Mouse (Mus musculus) lung, postnatal 0 days (tissue): ENCODE measurements at regions not wholly inside any gene's neighbourhood (a gene's known extent, or its start where the extent isn't known, plus 50 kb on each side); places are given as distances from the start of the nearest gene placed in this dataset.

Source experiments
- ATAC-seq: fragments of 200-750 bp; cut with Nextera tagmentation; 2 replicates; pipeline ENCODE4 v1.8.0; 2017; ENCODE audit warnings: moderate library complexity
- DNase-seq: peaks from one replicate; pipeline ENCODE4 v3.0.0-alpha.2; 2016; ENCODE audit warnings: low spot score
- H3K27ac ChIP-seq: fragments of 300-500 bp; sonication (generic); 2 replicates; pipeline ENCODE4 v1.5.1; 2014; ENCODE audit warnings: antibody characterized with exemption, mild to moderate bottlenecking, low read length, mixed read lengths
- H3K27me3 ChIP-seq: fragments of 300-500 bp; sonication (generic); replicated peaks from 2 replicates; pipeline ENCODE4 v1.6.1; 2014; ENCODE audit warnings: low read length, mixed read lengths; ENCODE audit not compliant: insufficient read depth
- H3K36me3 ChIP-seq: fragments of 300-500 bp; sonication (generic); 2 replicates; pipeline ENCODE4 v1.6.1; 2014; ENCODE audit warnings: low read length, mixed read lengths; ENCODE audit not compliant: insufficient read depth
- H3K4me1 ChIP-seq: fragments of 300-500 bp; sonication (generic); 2 replicates; pipeline ENCODE4 v1.6.1; 2014; ENCODE audit warnings: antibody characterized with exemption, low read depth, low read length, mixed read lengths; ENCODE audit not compliant: insufficient read depth
- H3K4me2 ChIP-seq: fragments of 300-500 bp; sonication (generic); replicated peaks from 2 replicates; pipeline ENCODE4 v1.6.1; 2014; ENCODE audit warnings: low read depth, mild to moderate bottlenecking, low read length, moderate library complexity, mixed read lengths
- H3K4me3 ChIP-seq: fragments of 300-500 bp; sonication (generic); 2 replicates; pipeline ENCODE4 v1.5.1; 2014; ENCODE audit warnings: low read depth, low read length
- H3K9ac ChIP-seq: fragments of 300-500 bp; sonication (generic); replicated peaks from 2 replicates; pipeline ENCODE4 v1.6.1; 2014; ENCODE audit warnings: low read depth, mild to moderate bottlenecking
- H3K9me3 ChIP-seq: fragments of 300-500 bp; sonication (generic); 2 replicates; pipeline ENCODE4 v1.6.1; 2016; ENCODE audit warnings: low read length, mixed read lengths
- CTCF ChIP-seq: IDR thresholded peaks from 2 replicates; pipeline ENCODE4 v1.5.1; 2016; ENCODE audit warnings: antibody characterized with exemption, mild to moderate bottlenecking
- EP300 ChIP-seq: IDR thresholded peaks from 2 replicates; pipeline ENCODE4 v1.6.1; 2016; ENCODE audit warnings: antibody characterized with exemption, mild to moderate bottlenecking, control low read depth
- WGBS: fragments of 180-500 bp; shearing (Covaris S2); extraction: QIAGEN DNeasy Blood & Tissue Kit; methylation state at CpG from one replicate; pipeline ENCODE4 v1.1.7; 2014; 5-methylcytosine and 5-hydroxymethylcytosine counted together

GRCm38 (mm10) chr11:25287458-25288247 is 922.9 kb downstream of the 5730522E02Rik start:
- TF ChIP-seq EP300 (no peak), CTCF (no peak)
- 57% methylated on average over 13 of the region's 13 CpGs for WGBS
- ATAC-seq (no peak), DNase-seq (no peak)
- H3K27me3 ChIP-seq = no peaks in the 10 kb centered on the region
- H3K27ac ChIP-seq = no peak overlapping the region
- H3K9me3 ChIP-seq = no peaks in the 10 kb centered on the region
- H3K4me2 ChIP-seq = no peak overlapping the region; the same call in 1 of the 2 replicates
- H3K4me1 ChIP-seq = no peaks in the 10 kb centered on the region
- H3K9ac ChIP-seq = no peak overlapping the region
- no peaks in the 10 kb centered on the region for H3K36me3 ChIP-seq
- no peak overlapping the region for H3K4me3 ChIP-seq

- 29% methylated on average over 7 of the region's 7 CpGs for WGBS
- Histone ChIP-seq H3K27me3 (no peaks in the 10 kb centered on the region), H3K27ac (no peak overlapping the region), H3K4me1 (no peaks in the 10 kb centered on the region), H3K36me3 (no peaks in the 10 kb centered on the region), H3K9me3 (no peaks in the 10 kb centered on the region), H3K9ac (no peak overlapping the region), H3K4me2 (no peak overlapping the region), H3K4me3 (no peak overlapping the region)
- ATAC-seq = no peak
- DNase-seq = no peak
- TF ChIP-seq EP300 (no peak), CTCF (no peak)
Observed at GRCm38 (mm10) chr11:25269936-25270540, 940.5 kb downstream of the 5730522E02Rik start.

GRCm38 (mm10) chr11:25262906-25263305 is 947.7 kb downstream of the 5730522E02Rik start:
- Histone ChIP-seq H3K4me3 (no peak overlapping the region), H3K27ac (no peak overlapping the region), H3K9me3 (no peaks in the 10 kb centered on the region), H3K36me3 (no peaks in the 10 kb centered on the region), H3K4me2 (no peak overlapping the region), H3K4me1 (peaks cover 4% of the 10 kb centered on the region; the same call in 1 of the 2 replicates), H3K9ac (no peak overlapping the region), H3K27me3 (no peaks in the 10 kb centered on the region)
- no peak for DNase-seq
- ATAC-seq = no peak
- 47% methylated on average over 4 of the region's 4 CpGs for WGBS
- TF ChIP-seq EP300 (no peak), CTCF (no peak)

- Histone ChIP-seq H3K27ac (no peak overlapping the region), H3K9ac (no peak overlapping the region), H3K36me3 (no peaks in the 10 kb centered on the region), H3K27me3 (no peaks in the 10 kb centered on the region), H3K9me3 (no peaks in the 10 kb centered on the region), H3K4me3 (no peak overlapping the region), H3K4me2 (no peak overlapping the region), H3K4me1 (peaks cover 4% of the 10 kb centered on the region; the same call in 1 of the 2 replicates)
- DNase-seq (peak; percentile 79), ATAC-seq (peak; percentile 90)
- 18% methylated on average over 1 of the region's 1 CpGs for WGBS
- no peak for TF ChIP-seq EP300
- TF ChIP-seq CTCF = no peak
Observed at GRCm38 (mm10) chr11:25259691-25260090, 950.9 kb downstream of the 5730522E02Rik start.

- no peak for ATAC-seq
- 54% methylated on average over 4 of the region's 4 CpGs for WGBS
- no peak overlapping the region for H3K9ac ChIP-seq
- no peaks in the 10 kb centered on the region for H3K4me1 ChIP-seq
- H3K27ac ChIP-seq = no peak overlapping the region
- H3K4me3 ChIP-seq = no peak overlapping the region
- H3K27me3 ChIP-seq = no peaks in the 10 kb centered on the region
- H3K36me3 ChIP-seq = no peaks in the 10 kb centered on the region
- H3K9me3 ChIP-seq = no peaks in the 10 kb centered on the region
- no peak overlapping the region for H3K4me2 ChIP-seq
- TF ChIP-seq EP300 (no peak), CTCF (no peak)
- no peak for DNase-seq
Observed at GRCm38 (mm10) chr11:25233360-25233890, 977.1 kb downstream of the 5730522E02Rik start.
